Mouse (Mus musculus) ES-Bruce4 (cell line): Measurements from ENCODE around the gene Caap1.

Experiments
- CTCF ChIP-seq: IDR thresholded peaks from one replicate; pipeline ENCODE4 v1.8.1; 2011; ENCODE audit warnings: low read depth, low read length
- EP300 ChIP-seq: IDR thresholded peaks from 2 replicates; pipeline ENCODE4 v1.6.1; 2011; ENCODE audit warnings: low read depth, low read length; ENCODE audit not compliant: insufficient read depth
- POLR2A ChIP-seq: IDR thresholded peaks from one replicate; pipeline ENCODE4 v1.8.1; 2011; ENCODE audit warnings: low read length; ENCODE audit not compliant: insufficient read depth

DNA sequence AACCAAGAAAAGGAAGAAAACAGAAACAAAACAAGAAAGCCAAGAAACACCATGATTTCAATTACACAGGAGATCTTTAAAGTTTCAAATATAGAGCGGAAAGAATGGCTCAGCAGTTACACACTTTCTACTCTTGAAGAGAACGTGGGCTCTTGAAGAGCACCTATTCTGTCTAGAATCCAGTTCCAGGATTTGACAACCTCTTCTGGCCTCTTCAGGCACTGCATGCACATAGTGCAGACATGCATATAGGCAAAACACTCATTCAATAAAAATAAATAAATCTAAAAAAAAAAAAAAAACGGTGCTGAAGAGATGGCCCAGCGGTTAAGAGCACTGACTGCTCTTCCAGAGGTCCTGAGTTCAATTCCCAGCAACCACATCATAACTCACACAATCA lies 13.6 kb downstream of the Caap1 start:
- TF ChIP-seq POLR2A: no peak
- TF ChIP-seq EP300: no peak
- no peak for TF ChIP-seq CTCF
